Mouse (Mus musculus) neural tube, embryonic 14.5 days (tissue): ENCODE data around the gene Thsd4. TPM values are rescaled to one million over a fixed set of nuclear protein-coding genes. Genes with fewer than 3 reads are reported as not detected.

Experiments
- ATAC-seq: fragments of 200-750 bp; cut with Nextera tagmentation; 2 replicates; pipeline ENCODE4 v1.8.0; 2017; ENCODE audit warnings: low read depth, mild to moderate bottlenecking, moderate TSS enrichment, moderate library complexity
- H3K27ac ChIP-seq: fragments of 300-500 bp; sonication (generic); 2 replicates; pipeline ENCODE4 v1.5.1; 2014; ENCODE audit warnings: low read depth, mild to moderate bottlenecking, control low read depth, low read length, moderate library complexity, mixed read lengths
- H3K27me3 ChIP-seq: fragments of 300-500 bp; sonication (generic); 2 replicates; pipeline ENCODE4 v1.6.1; 2014; ENCODE audit warnings: low read length; ENCODE audit not compliant: control insufficient read depth, insufficient read depth
- H3K36me3 ChIP-seq: fragments of 300-500 bp; sonication (generic); 2 replicates; pipeline ENCODE4 v1.6.1; 2014; ENCODE audit warnings: low read length, mixed read lengths; ENCODE audit not compliant: control insufficient read depth, insufficient read depth
- H3K4me1 ChIP-seq: fragments of 300-500 bp; sonication (generic); 2 replicates; pipeline ENCODE4 v1.6.1; 2014; ENCODE audit warnings: low read length; ENCODE audit not compliant: control insufficient read depth, insufficient read depth
- H3K4me2 ChIP-seq: fragments of 300-500 bp; sonication (generic); 2 replicates; pipeline ENCODE4 v1.6.1; 2014; ENCODE audit warnings: mild to moderate bottlenecking, low read depth, low read length, control low read depth
- H3K4me3 ChIP-seq: fragments of 300-500 bp; sonication (generic); 2 replicates; pipeline ENCODE4 v1.5.1; 2014; ENCODE audit warnings: low read depth, low read length, control low read depth, mixed read lengths
- H3K9ac ChIP-seq: fragments of 300-500 bp; sonication (generic); replicated peaks from 2 replicates; pipeline ENCODE4 v1.6.1; 2014; ENCODE audit warnings: low read depth, mild to moderate bottlenecking, control low read depth, low read length, mixed read lengths
- H3K9me3 ChIP-seq: fragments of 300-500 bp; sonication (generic); 2 replicates; pipeline ENCODE4 v1.6.1; 2016; ENCODE audit warnings: low read length; ENCODE audit not compliant: control insufficient read depth
- WGBS: fragments of 180-500 bp; shearing (Covaris S2); extraction: QIAGEN DNeasy Blood & Tissue Kit; methylation state at CpG from one replicate; pipeline ENCODE4 v1.1.7; 2014; 5-methylcytosine and 5-hydroxymethylcytosine counted together
- polyA plus RNA-seq: library from polyadenylated mRNA; unstranded; fragments of >200 nt; fragmentation: Nextera tagmentation; extraction: Ambion mirVana; gene quantifications from 2 replicates; pipeline ENCODE4 v1.2.1, GENCODE M21; 2014

Gene Thsd4
- polyA plus RNA-seq, 1 experiment from 2014 or later = 9.0 TPM

GRCm38 (mm10) chr9:60195502-60195901, 326.3 kb downstream of the Thsd4 start:
- ATAC-seq = no peak

GRCm38 (mm10) chr9:60194905-60195304, 326.9 kb downstream of the Thsd4 start:
- Histone ChIP-seq H3K36me3 (no peaks in the 10 kb centered on the region), H3K4me1 (no peaks in the 10 kb centered on the region), H3K27me3 (no peaks in the 10 kb centered on the region), H3K9me3 (no peaks in the 10 kb centered on the region), H3K27ac (no peak overlapping the region), H3K4me3 (no peak overlapping the region), H3K9ac (no peak overlapping the region), H3K4me2 (no peak overlapping the region)
- ATAC-seq = no peak
- 42% methylated on average over 6 of the region's 6 CpGs for WGBS

More at GRCm38 (mm10) chr9:60195502-60195901, 326.3 kb downstream of the Thsd4 start:
- Histone ChIP-seq H3K36me3 (no peaks in the 10 kb centered on the region), H3K4me2 (no peak overlapping the region), H3K4me3 (no peak overlapping the region), H3K9me3 (no peaks in the 10 kb centered on the region), H3K9ac (no peak overlapping the region), H3K27ac (no peak overlapping the region), H3K27me3 (no peaks in the 10 kb centered on the region), H3K4me1 (no peaks in the 10 kb centered on the region)
- WGBS = 81% methylated on average over 2 of the region's 2 CpGs

DNA sequence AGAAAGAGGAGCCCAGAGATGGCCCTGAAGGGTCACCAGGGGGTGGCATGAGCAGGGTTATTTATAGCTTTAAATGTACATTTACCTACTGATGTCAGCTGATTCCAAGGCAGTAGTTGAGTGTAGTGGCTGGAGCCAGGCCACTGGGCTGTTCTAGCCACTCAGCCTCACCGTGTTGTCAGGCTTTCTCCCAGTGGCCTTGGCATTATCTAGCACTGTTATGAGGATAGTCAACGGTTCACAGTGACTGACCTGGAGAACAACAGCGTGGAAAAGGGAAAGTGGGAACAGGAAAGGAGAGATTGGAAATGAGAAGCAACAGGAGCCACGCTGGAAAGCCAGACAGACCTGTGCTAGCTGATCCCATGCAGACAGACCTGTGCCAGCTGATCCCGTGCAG, 329.5 kb downstream of the Thsd4 start:
- ATAC-seq = no peak
- Histone ChIP-seq H3K4me3 (no peak overlapping the region), H3K27ac (no peak overlapping the region), H3K36me3 (no peaks in the 10 kb centered on the region), H3K4me1 (no peaks in the 10 kb centered on the region), H3K27me3 (no peaks in the 10 kb centered on the region), H3K4me2 (no peak overlapping the region), H3K9me3 (no peaks in the 10 kb centered on the region), H3K9ac (no peak overlapping the region)
- 90% methylated on average over 5 of the region's 5 CpGs for WGBS

- H3K4me3 ChIP-seq = no peak overlapping the region
- no peak overlapping the region for H3K9ac ChIP-seq
- H3K27me3 ChIP-seq = no peaks in the 10 kb centered on the region
- no peak overlapping the region for H3K4me2 ChIP-seq
- no peak for ATAC-seq
- no peaks in the 10 kb centered on the region for H3K9me3 ChIP-seq
- 0 out of 2 replicates have a peak, but pooled peaks cover 3% of the 10 kb centered on the region for H3K4me1 ChIP-seq
- WGBS = 62% methylated on average over 2 of the region's 2 CpGs
- H3K36me3 ChIP-seq = no peaks in the 10 kb centered on the region
- no peak overlapping the region for H3K27ac ChIP-seq
Measured at GRCm38 (mm10) chr9:60187437-60187836, 334.4 kb downstream of the Thsd4 start.

GRCm38 (mm10) chr9:60186948-60187347, 334.9 kb downstream of the Thsd4 start:
- 0 out of 2 replicates have a peak, but pooled peaks cover 3% of the 10 kb centered on the region for H3K4me1 ChIP-seq
- no peak overlapping the region for H3K4me3 ChIP-seq
- H3K27ac ChIP-seq = no peak overlapping the region
- no peaks in the 10 kb centered on the region for H3K9me3 ChIP-seq
- no peak overlapping the region for H3K4me2 ChIP-seq
- 86% methylated on average over 7 of the region's 7 CpGs for WGBS
- H3K27me3 ChIP-seq = no peaks in the 10 kb centered on the region
- no peak for ATAC-seq
- H3K36me3 ChIP-seq = no peaks in the 10 kb centered on the region
- H3K9ac ChIP-seq = no peak overlapping the region

DNA sequence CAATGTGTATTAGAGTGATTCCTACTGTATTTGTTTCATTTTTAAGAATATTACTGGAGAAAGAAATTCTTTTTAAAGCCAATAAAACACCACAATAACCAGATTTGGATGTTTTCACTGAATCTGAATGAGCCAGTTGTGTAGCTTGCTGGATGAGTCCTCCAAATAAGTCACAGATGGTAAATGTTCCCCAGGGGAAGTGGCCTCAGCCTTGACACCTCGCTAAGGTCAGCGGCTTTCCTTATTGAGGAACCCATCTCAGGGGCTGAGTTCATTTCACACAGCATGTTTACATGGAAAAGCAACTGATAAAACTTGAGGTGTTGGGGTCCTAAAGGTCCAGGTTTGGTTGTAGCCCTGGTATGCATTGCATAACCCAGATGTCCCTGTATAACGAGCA, 337.8 kb downstream of the Thsd4 start:
- WGBS = 49% methylated on average over 3 of the region's 3 CpGs
- Histone ChIP-seq H3K27ac (no peak overlapping the region), H3K4me2 (no peak overlapping the region), H3K4me3 (no peak overlapping the region), H3K9ac (no peak overlapping the region), H3K27me3 (no peaks in the 10 kb centered on the region), H3K9me3 (no peaks in the 10 kb centered on the region), H3K36me3 (no peaks in the 10 kb centered on the region), H3K4me1 (0 out of 2 replicates have a peak, but pooled peaks cover 3% of the 10 kb centered on the region)
- ATAC-seq = no peak

DNA sequence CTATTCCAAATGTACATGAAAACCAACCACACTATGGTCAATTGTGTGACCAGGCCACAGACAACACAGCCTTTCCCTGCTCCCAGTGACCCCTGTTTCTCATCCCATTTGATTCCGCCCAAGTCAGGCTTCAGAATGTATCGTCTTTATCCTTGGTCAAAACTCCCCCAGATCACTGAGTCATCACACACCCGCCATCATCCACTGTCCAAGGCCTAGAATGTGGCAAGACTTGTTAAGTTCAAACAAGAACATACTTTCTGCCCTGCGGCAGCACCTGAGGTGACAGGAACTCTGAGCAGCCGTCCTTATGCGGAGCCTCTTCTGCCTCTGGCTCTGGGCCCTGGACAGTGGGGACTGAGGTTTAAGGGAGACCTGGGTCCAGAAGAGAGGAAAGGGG, 339.5 kb downstream of the Thsd4 start:
- Histone ChIP-seq H3K36me3 (no peaks in the 10 kb centered on the region), H3K9me3 (no peaks in the 10 kb centered on the region), H3K27ac (no peak overlapping the region), H3K4me2 (no peak overlapping the region), H3K4me3 (no peak overlapping the region), H3K9ac (no peak overlapping the region), H3K4me1 (0 out of 2 replicates have a peak, but pooled peaks cover 3% of the 10 kb centered on the region), H3K27me3 (no peaks in the 10 kb centered on the region)
- no peak for ATAC-seq
- 95% methylated on average over 6 of the region's 6 CpGs for WGBS

GRCm38 (mm10) chr9:60180936-60181335, 340.9 kb downstream of the Thsd4 start:
- WGBS = 90% methylated on average over 3 of the region's 3 CpGs
- no peak for ATAC-seq
- no peaks in the 10 kb centered on the region for H3K9me3 ChIP-seq

DNA sequence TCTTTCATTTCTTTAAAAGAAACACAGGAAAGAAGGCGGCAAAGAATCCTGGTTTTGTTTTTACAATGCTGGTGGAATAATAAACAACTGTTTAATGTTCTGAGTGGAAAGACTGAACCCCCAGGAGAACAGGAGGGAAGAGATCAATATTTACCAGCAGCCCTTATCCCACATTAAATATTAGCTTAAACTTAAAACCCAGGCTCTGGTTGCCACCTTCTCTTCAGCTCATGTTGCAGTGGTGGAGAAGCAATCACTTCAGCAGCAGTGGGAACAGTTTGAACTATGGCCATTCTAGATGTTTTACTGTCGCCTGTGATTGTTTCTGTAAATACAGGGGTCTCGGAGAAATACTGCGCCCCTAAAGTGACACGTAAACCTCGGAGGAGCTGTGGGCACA, 341.7 kb downstream of the Thsd4 start:
- no peak overlapping the region for H3K4me2 ChIP-seq
- no peak overlapping the region for H3K9ac ChIP-seq
- no peak overlapping the region for H3K27ac ChIP-seq
- no peaks in the 10 kb centered on the region for H3K9me3 ChIP-seq
- no peak overlapping the region for H3K4me3 ChIP-seq
- no peak for ATAC-seq
- no peaks in the 10 kb centered on the region for H3K27me3 ChIP-seq
- 65% methylated on average over 6 of the region's 6 CpGs for WGBS
- H3K4me1 ChIP-seq = 0 out of 2 replicates have a peak, but pooled peaks cover 3% of the 10 kb centered on the region
- H3K36me3 ChIP-seq = no peaks in the 10 kb centered on the region

More at GRCm38 (mm10) chr9:60180936-60181335, 340.9 kb downstream of the Thsd4 start:
- no peaks in the 10 kb centered on the region for H3K36me3 ChIP-seq
- no peak overlapping the region for H3K4me3 ChIP-seq
- H3K4me2 ChIP-seq = no peak overlapping the region
- H3K27me3 ChIP-seq = no peaks in the 10 kb centered on the region
- H3K9ac ChIP-seq = no peak overlapping the region
- 0 out of 2 replicates have a peak, but pooled peaks cover 3% of the 10 kb centered on the region for H3K4me1 ChIP-seq
- no peak overlapping the region for H3K27ac ChIP-seq
